Mouse (Mus musculus) limb, embryonic 12.5 days (tissue): ENCODE measurements around the gene Aoc3. TPM values are rescaled to one million over a fixed set of nuclear protein-coding genes. Genes with fewer than 3 reads are reported as not detected.

ENCODE experiments used
- ATAC-seq: fragments of 200-750 bp; cut with Nextera tagmentation; 2 replicates; pipeline ENCODE4 v1.8.0; 2017; ENCODE audit warnings: low read depth, moderate TSS enrichment; ENCODE audit not compliant: insufficient number of reproducible peaks, insufficient read depth, low FRiP score, low TSS enrichment
- H3K27ac ChIP-seq: fragments of 300-500 bp; sonication (generic); 2 replicates; pipeline ENCODE4 v1.5.1; 2016; ENCODE audit warnings: mild to moderate bottlenecking, moderate library complexity
- H3K27me3 ChIP-seq: fragments of 300-500 bp; sonication (generic); 2 replicates; pipeline ENCODE4 v1.6.1; 2016; ENCODE audit warnings: mild to moderate bottlenecking, moderate library complexity
- H3K36me3 ChIP-seq: fragments of 300-500 bp; sonication (generic); 2 replicates; pipeline ENCODE4 v1.6.1; 2016; ENCODE audit warnings: mild to moderate bottlenecking, moderate library complexity
- H3K4me1 ChIP-seq: fragments of 300-500 bp; sonication (generic); replicated peaks from 2 replicates; pipeline ENCODE4 v1.6.1; 2016
- H3K4me2 ChIP-seq: fragments of 300-500 bp; sonication (generic); 2 replicates; pipeline ENCODE4 v1.6.1; 2016; ENCODE audit warnings: mild to moderate bottlenecking, moderate library complexity
- H3K4me3 ChIP-seq: fragments of 300-500 bp; sonication (generic); replicated peaks from 2 replicates; pipeline ENCODE4 v1.5.1; 2016; ENCODE audit warnings: mild to moderate bottlenecking
- H3K9ac ChIP-seq: fragments of 300-500 bp; sonication (generic); replicated peaks from 2 replicates; pipeline ENCODE4 v1.6.1; 2016; ENCODE audit warnings: mild to moderate bottlenecking, moderate library complexity
- H3K9me3 ChIP-seq: fragments of 300-500 bp; sonication (generic); 2 replicates; pipeline ENCODE4 v1.6.1; 2016; ENCODE audit warnings: mild to moderate bottlenecking, moderate library complexity
- WGBS: fragments of 180-500 bp; shearing (Covaris S2); methylation state at CpG from one replicate; pipeline ENCODE4 v1.1.7; 2016; 5-methylcytosine and 5-hydroxymethylcytosine counted together
- polyA plus RNA-seq: library from polyadenylated mRNA; unstranded; fragments of >200 nt; fragmentation: Nextera tagmentation; extraction: Ambion mirVana; gene quantifications from 2 replicates; pipeline ENCODE4 v1.2.1, GENCODE M21; 2016

Gene Aoc3
- polyA plus RNA-seq, result 0.05 TPM in 1 of 2 replicates, not detected in the other

GRCm38 (mm10) chr11:101330371-101330924 is at the start of gene Aoc3:
Aoc3 (plus strand) TSS chr11:101330605.
- no peak for ATAC-seq
- Histone ChIP-seq H3K36me3 (peaks cover 11% of the 10 kb centered on the region), H3K27ac (no peak within 1 kb of the TSS)

GRCm38 (mm10) chr11:101280837-101281236 is 49.6 kb upstream of the Aoc3 start:
- Histone ChIP-seq H3K4me2 (no peak overlapping the region), H3K27ac (no peak overlapping the region), H3K4me1 (peaks cover 23% of the 10 kb centered on the region), H3K9ac (no peak overlapping the region), H3K9me3 (no peaks in the 10 kb centered on the region), H3K4me3 (no peak overlapping the region), H3K36me3 (peaks cover 16% of the 10 kb centered on the region; the same call in 1 of the 2 replicates), H3K27me3 (peaks cover 15% of the 10 kb centered on the region)
- WGBS, result 40% methylated on average over 7 of the region's 7 CpGs
- no peak for ATAC-seq

More at GRCm38 (mm10) chr11:101330371-101330924, at the start of gene Aoc3:
- no peaks in the 10 kb centered on the region for H3K27me3 ChIP-seq
- no peak within 1 kb of the TSS for H3K4me2 ChIP-seq
- H3K4me1 ChIP-seq, result peaks cover 9% of the 10 kb centered on the region; the same call in 1 of the 2 replicates
- H3K9ac ChIP-seq, result no peak within 1 kb of the TSS
- H3K4me3 ChIP-seq, result no peak within 1 kb of the TSS
- no peaks in the 10 kb centered on the region for H3K9me3 ChIP-seq
- 70% methylated on average over 7 of the region's 7 CpGs for WGBS

- no peak for ATAC-seq
- Histone ChIP-seq H3K9me3 (no peaks in the 10 kb centered on the region), H3K27me3 (peaks cover 6% of the 10 kb centered on the region; the same call in 1 of the 2 replicates), H3K4me3 (no peak overlapping the region), H3K36me3 (peaks cover 14% of the 10 kb centered on the region), H3K9ac (no peak overlapping the region), H3K4me2 (no peak overlapping the region), H3K27ac (no peak overlapping the region), H3K4me1 (peaks cover 9% of the 10 kb centered on the region)
- WGBS, result 36% methylated on average over 5 of the region's 5 CpGs
Measured at GRCm38 (mm10) chr11:101282896-101283295, 47.5 kb upstream of the Aoc3 start.

GRCm38 (mm10) chr11:101283805-101284204 is 46.6 kb upstream of the Aoc3 start:
- H3K36me3 ChIP-seq, result peaks cover 21% of the 10 kb centered on the region
- WGBS, result 73% methylated on average over 4 of the region's 4 CpGs
- no peak overlapping the region for H3K9ac ChIP-seq
- H3K4me1 ChIP-seq, result 0 out of 2 replicates have a peak, but pooled peaks cover 4% of the 10 kb centered on the region
- H3K27ac ChIP-seq, result no peak overlapping the region
- no peak for ATAC-seq
- H3K4me2 ChIP-seq, result no peak overlapping the region
- peaks cover 6% of the 10 kb centered on the region; the same call in 1 of the 2 replicates for H3K27me3 ChIP-seq
- no peak overlapping the region for H3K4me3 ChIP-seq
- no peaks in the 10 kb centered on the region for H3K9me3 ChIP-seq

- no peaks in the 10 kb centered on the region for H3K27me3 ChIP-seq
- peaks cover 56% of the 10 kb centered on the region for H3K36me3 ChIP-seq
Measured at GRCm38 (mm10) chr11:101287306-101287705, 43.1 kb upstream of the Aoc3 start.

GRCm38 (mm10) chr11:101291231-101291630 is 39.2 kb upstream of the Aoc3 start:
- Histone ChIP-seq H3K4me1 (no peaks in the 10 kb centered on the region), H3K9me3 (no peaks in the 10 kb centered on the region), H3K4me2 (no peak overlapping the region), H3K27ac (no peak overlapping the region), H3K9ac (no peak overlapping the region), H3K4me3 (no peak overlapping the region), H3K27me3 (no peaks in the 10 kb centered on the region), H3K36me3 (peaks cover 91% of the 10 kb centered on the region)
- WGBS, result 94% methylated on average over 8 of the region's 8 CpGs
- no peak for ATAC-seq

More at GRCm38 (mm10) chr11:101287306-101287705, 43.1 kb upstream of the Aoc3 start:
- 85% methylated on average over 9 of the region's 9 CpGs for WGBS
- Histone ChIP-seq H3K4me2 (no peak overlapping the region), H3K4me1 (no peaks in the 10 kb centered on the region), H3K9me3 (no peaks in the 10 kb centered on the region), H3K27ac (no peak overlapping the region), H3K9ac (no peak overlapping the region), H3K4me3 (no peak overlapping the region)
- ATAC-seq, result no peak

- no peak overlapping the region for H3K9ac ChIP-seq
- 93% methylated on average over 8 of the region's 8 CpGs for WGBS
Measured at GRCm38 (mm10) chr11:101295191-101295590, 35.2 kb upstream of the Aoc3 start.

GRCm38 (mm10) chr11:101300881-101301280 is 29.5 kb upstream of the Aoc3 start:
- H3K36me3 ChIP-seq, result peaks cover 41% of the 10 kb centered on the region
- H3K4me3 ChIP-seq, result peak overlapping the region; percentile 89
- H3K4me1 ChIP-seq, result peaks cover 11% of the 10 kb centered on the region
- H3K27ac ChIP-seq, result no peak overlapping the region
- WGBS, result 66% methylated on average over 7 of the region's 7 CpGs
- H3K9ac ChIP-seq, result peak overlapping the region; percentile 83
- no peak for ATAC-seq
- no peaks in the 10 kb centered on the region for H3K27me3 ChIP-seq
- H3K4me2 ChIP-seq, result peak overlapping the region; percentile 98
- H3K9me3 ChIP-seq, result no peaks in the 10 kb centered on the region

More at GRCm38 (mm10) chr11:101295191-101295590, 35.2 kb upstream of the Aoc3 start:
- Histone ChIP-seq H3K9me3 (no peaks in the 10 kb centered on the region), H3K4me1 (no peaks in the 10 kb centered on the region), H3K4me3 (no peak overlapping the region), H3K36me3 (peaks cover 96% of the 10 kb centered on the region), H3K27ac (no peak overlapping the region), H3K4me2 (no peak overlapping the region), H3K27me3 (no peaks in the 10 kb centered on the region)
- no peak for ATAC-seq

GRCm38 (mm10) chr11:101301299-101302003 is 29.0 kb upstream of the Aoc3 start:
- no peak for ATAC-seq
- peaks cover 35% of the 10 kb centered on the region for H3K36me3 ChIP-seq
- peak overlapping the region; percentile 89 for H3K4me3 ChIP-seq
- H3K27ac ChIP-seq, result peak overlapping the region; percentile 35; the same call in 1 of the 2 replicates
- peaks cover 11% of the 10 kb centered on the region for H3K4me1 ChIP-seq
- no peaks in the 10 kb centered on the region for H3K27me3 ChIP-seq
- 15% methylated on average over 26 of the region's 26 CpGs for WGBS
- H3K9ac ChIP-seq, result peak overlapping the region; percentile 83
- H3K4me2 ChIP-seq, result peak overlapping the region; percentile 98
- H3K9me3 ChIP-seq, result no peaks in the 10 kb centered on the region

GRCm38 (mm10) chr11:101302004-101302798 is 28.2 kb upstream of the Aoc3 start, which contains the start of gene Becn1:
Becn1 (minus strand) TSS chr11:101302286.
- Histone ChIP-seq H3K9me3 (no peaks in the 10 kb centered on the region), H3K4me3 (peak within 1 kb of the TSS; percentile 89), H3K36me3 (peaks cover 28% of the 10 kb centered on the region), H3K27me3 (no peaks in the 10 kb centered on the region), H3K27ac (peak within 1 kb of the TSS; percentile 35; the same call in 1 of the 2 replicates), H3K4me2 (peak within 1 kb of the TSS; percentile 98), H3K4me1 (peaks cover 11% of the 10 kb centered on the region), H3K9ac (peak within 1 kb of the TSS; percentile 83)
- peak; percentile 90 for ATAC-seq
- whole genome bisulfite sequencing, result 7% methylated on average over 39 of the region's 39 CpGs

- Histone ChIP-seq H3K4me3 (no peak overlapping the region), H3K9me3 (no peaks in the 10 kb centered on the region), H3K27ac (no peak overlapping the region), H3K27me3 (no peaks in the 10 kb centered on the region), H3K36me3 (no peaks in the 10 kb centered on the region), H3K9ac (no peak overlapping the region), H3K4me1 (no peaks in the 10 kb centered on the region), H3K4me2 (no peak overlapping the region)
- 49% methylated on average over 5 of the region's 5 CpGs for WGBS
- ATAC-seq, result no peak
Measured at GRCm38 (mm10) chr11:101307744-101308143, 22.7 kb upstream of the Aoc3 start.
